Mouse (Mus musculus) brown adipose tissue, adult 24 weeks (tissue): ENCODE results near the gene Bank1. TPM values are rescaled to one million over a fixed set of nuclear protein-coding genes. Genes with fewer than 3 reads are reported as not detected.

ENCODE experiments used
- H3K27ac ChIP-seq: fragments of 200-500 bp; replicated peaks from 2 replicates; pipeline ENCODE4 v1.5.1; 2012; ENCODE audit warnings: low read depth, mild to moderate bottlenecking, low read length
- H3K4me1 ChIP-seq: fragments of 200-500 bp; 2 replicates; pipeline ENCODE4 v1.6.1; 2012; ENCODE audit warnings: low read length, mixed read lengths; ENCODE audit not compliant: control insufficient read depth, insufficient read depth, insufficient read length
- H3K4me3 ChIP-seq: fragments of 200-500 bp; 2 replicates; pipeline ENCODE4 v1.5.1; 2012; ENCODE audit warnings: low read depth, mild to moderate bottlenecking, low read length, moderate library complexity; ENCODE audit not compliant: insufficient read depth
- polyA plus RNA-seq: library from polyadenylated mRNA; stranded (reverse); fragments of >200 nt; gene quantifications from 2 replicates; pipeline ENCODE4 v1.2.4, GENCODE M21; 2012; ENCODE audit not compliant: missing spikeins, insufficient read depth, insufficient read length

The Bank1 gene
- polyA plus RNA-seq, 1 experiment = 0.79 TPM

DNA sequence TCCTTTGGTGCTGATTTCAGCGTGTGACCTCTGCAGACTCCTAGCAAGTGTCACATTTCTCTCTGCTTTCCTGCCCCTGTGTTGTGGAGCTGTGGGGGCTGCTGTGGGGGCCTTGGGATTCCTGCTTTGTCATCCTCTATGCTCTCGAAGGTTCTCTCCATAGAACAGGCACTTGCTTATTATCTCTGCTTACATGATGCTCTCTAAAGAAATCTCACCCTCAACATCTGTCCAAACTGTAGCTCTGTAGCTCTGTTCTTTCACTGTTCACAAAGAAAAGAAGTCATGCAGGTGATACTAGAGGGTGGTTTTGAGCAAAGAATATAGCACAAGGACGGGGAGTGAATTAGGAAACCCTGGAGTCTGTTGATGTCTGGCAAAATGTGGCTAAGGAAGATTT lies 288.6 kb downstream of the Bank1 start:
- Histone ChIP-seq H3K27ac (no peak overlapping the region), H3K4me1 (no peaks in the 10 kb centered on the region), H3K4me3 (no peak overlapping the region)

DNA sequence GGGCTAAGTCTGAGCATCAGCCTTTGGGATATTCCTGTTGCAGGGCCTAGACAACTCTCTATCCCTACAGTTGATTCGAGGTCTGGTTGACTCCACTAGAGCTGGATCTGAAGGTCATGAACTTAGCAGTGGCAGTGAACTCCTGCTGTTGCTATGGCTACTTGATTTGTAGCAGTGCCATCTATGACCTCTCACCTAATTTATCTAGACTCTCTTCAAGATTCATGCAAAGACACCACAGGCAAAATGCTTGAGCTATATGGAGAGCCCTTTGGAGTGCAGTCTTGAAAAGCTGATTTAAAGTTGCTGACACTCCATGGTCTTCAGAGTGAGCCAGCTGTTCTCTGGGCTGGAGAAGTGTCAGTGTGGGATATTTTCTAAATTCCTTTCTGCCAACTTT lies 290.1 kb downstream of the Bank1 start:
- Histone ChIP-seq H3K4me3 (no peak overlapping the region), H3K27ac (no peak overlapping the region), H3K4me1 (no peaks in the 10 kb centered on the region)

DNA sequence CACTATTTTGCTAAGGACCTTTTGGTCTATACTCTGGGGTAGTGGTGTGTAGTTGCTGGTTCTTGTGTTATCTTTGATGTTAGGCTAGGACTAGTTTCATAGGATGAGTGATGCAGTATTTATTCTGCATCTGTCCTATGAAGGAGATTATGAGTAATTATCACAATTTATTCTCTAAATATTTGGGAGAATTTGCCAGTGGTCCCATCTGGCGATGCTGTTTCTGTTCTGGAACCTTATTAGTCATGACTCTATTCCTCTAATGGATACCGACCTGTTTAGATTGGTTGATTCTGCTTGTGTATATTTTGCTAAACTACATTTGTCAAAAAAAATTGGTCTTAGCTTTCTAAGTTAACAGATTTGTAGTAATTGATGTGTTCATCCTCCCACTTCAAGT lies 301.0 kb downstream of the Bank1 start:
- H3K4me1 ChIP-seq = no peaks in the 10 kb centered on the region
- H3K27ac ChIP-seq = no peak overlapping the region

DNA sequence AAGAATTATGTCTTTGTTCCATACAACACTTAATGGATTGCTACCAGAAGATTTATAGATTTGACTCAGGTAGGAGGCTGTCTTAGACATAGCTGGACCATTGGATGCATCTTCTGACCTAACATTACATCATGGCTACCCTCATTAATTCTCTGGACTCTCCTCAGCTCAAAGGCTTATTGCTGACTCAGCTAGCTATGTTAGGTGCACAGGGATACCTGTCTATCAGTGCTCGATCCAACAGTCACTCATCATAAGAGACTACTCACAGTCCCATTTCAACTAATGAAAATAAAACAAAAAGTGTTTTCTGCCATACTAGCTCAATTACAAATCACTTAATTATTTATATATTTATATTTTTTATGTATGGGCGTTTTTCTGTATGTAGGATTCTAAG lies 308.3 kb downstream of the Bank1 start:
- Histone ChIP-seq H3K27ac (no peak overlapping the region), H3K4me1 (no peaks in the 10 kb centered on the region), H3K4me3 (no peak overlapping the region)

More for the DNA sequence above, 301.0 kb downstream of the Bank1 start:
- no peak overlapping the region for H3K4me3 ChIP-seq

DNA sequence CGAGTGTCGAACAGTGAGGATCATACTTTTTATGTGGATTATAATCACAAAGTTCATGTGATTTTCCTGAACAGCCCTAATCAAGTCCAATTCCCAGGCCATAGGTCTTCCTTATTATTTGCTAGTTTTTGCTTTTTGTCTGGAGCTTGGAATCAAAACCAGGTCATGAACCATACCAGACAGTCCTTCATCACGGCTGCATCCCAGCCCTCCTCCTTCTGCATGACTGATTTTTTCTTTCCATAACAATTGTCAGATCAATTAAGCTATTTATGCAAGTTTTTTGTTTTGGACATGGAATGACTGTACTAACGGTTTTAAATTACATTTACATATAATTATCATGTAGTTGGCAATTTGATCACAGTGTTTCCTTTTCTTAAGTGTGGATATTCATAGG lies 315.2 kb downstream of the Bank1 start:
- H3K4me1 ChIP-seq = no peaks in the 10 kb centered on the region
- H3K27ac ChIP-seq = no peak overlapping the region
- no peak overlapping the region for H3K4me3 ChIP-seq

DNA sequence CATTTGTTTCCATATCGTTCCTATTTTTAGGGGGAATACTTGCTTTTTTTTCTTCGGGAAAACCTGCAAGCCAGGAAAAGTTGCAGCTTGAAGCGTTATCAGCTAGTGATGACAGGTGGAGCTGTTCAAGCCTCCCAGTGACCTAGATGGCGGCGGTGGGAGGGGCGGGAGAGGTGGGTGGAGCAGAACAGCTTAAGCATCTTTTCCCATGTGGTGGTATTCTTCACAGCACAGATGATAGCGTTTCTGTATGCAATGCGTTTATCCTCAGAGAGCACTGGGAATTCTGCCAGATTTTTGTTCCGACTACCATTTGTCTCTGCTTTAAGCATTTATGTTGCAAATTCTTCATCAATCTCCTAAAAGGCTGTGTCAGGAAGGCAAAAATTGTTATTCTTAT lies 318.0 kb downstream of the Bank1 start:
- Histone ChIP-seq H3K27ac (no peak overlapping the region), H3K4me1 (no peaks in the 10 kb centered on the region), H3K4me3 (no peak overlapping the region)

DNA sequence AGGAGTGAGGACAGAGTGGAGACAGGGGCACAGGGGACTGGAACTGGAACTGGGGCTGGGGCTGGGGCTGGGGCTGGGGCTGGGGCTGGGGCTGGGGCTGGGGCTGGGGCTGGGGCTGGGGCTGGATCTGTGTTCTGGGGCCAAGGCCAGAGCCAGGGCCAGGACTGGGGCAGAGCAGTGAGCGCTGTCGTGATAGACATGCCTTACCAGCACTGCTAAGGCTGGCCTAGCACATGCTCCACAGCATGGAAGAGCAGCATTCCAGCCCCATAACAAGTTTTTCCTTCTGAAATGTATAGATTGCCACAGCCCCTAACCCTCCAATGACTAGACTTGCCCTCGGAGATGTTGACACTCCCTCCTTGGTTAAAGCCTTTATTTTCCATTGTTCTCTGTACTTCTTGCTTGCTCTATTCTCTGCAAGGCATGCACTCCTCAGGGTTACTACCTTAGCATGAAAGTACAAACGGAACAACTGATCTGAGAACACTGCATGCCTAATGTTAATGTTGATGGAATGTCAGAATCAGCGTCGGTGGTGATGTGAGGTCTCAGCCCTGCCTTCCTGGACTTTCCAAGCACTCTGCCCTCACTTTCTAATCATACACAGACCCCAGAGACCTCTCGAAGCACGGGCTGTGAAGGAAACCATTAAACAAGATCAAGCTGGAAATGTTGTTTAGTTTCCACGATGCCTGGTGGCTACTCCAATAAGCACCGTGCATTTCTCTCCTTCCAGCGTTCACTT lies 318.6 kb downstream of the Bank1 start:
- Histone ChIP-seq H3K27ac (no peak overlapping the region), H3K4me1 (no peaks in the 10 kb centered on the region), H3K4me3 (no peak overlapping the region)
